Mouse (Mus musculus): ENCODE measurements around the gene Rcn3.
"Not testable (repeated sequence)": the region's sequence is repeated elsewhere in the genome, so short reads cannot be mapped to it uniquely, and the experiment has no call there.

The Rcn3 gene

GRCm38 (mm10) chr7:45098541-45099240 lies 6.7 kb upstream of the Rcn3 start:
- DNase-seq (ENCODE audit: low read depth, low spot score): peak; percentile 84

- no peak for DNase-seq (ENCODE audit: low read depth, low spot score)
Measured at GRCm38 (mm10) chr7:45097479-45097878, 5.5 kb upstream of the Rcn3 start.

GRCm38 (mm10) chr7:45095965-45096364 lies 3.9 kb upstream of the Rcn3 start:
- not testable (repeated sequence) for DNase-seq (ENCODE audit: low read depth, low spot score)

DNA sequence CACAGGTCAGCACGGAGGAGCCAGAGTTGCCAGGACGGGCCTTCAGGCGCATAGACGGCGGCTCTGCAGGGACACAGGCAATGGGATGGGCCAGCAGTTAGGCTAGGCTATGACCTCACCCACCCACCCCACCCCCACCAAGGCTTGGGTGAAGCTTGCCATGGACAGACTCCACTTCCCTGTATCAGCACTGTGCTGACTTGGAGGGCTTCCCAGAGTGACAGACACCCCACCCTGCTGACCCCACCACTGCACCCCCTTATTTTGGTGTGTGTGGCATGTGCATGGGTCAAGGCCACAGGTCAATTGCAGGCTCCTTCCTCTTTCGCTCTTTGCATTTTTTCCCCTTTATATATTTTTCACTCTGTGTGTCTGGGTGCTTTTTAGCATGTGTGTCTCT lies 3.3 kb upstream of the Rcn3 start:
- no peak for DNase-seq (ENCODE audit: low read depth, low spot score)

DNA sequence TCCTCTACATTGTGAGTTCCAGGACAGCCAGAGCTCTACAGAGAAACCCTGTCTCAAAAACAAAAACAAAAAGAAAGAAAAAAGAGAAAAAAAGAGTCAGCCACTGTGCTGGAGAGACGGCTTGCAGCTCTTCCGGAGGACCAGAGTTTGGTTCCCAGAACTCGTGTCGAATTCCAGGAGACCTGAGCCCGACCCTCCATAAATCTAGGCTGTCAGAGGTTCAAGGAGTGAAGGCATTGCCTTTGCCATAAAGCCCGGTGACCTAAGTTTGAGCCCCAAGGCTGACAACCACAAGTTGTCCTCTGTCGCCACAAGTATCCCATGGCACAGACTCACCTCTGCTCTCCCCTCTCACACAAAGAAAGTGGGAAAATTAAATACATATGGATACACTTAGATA lies 2.1 kb upstream of the Rcn3 start:
- DNase-seq (ENCODE audit: low read depth, low spot score): no peak

- DNase-seq (ENCODE audit: low read depth, low spot score): peak; percentile 83
Measured at GRCm38 (mm10) chr7:45093516-45093905, 1.5 kb upstream of the Rcn3 start.

DNA sequence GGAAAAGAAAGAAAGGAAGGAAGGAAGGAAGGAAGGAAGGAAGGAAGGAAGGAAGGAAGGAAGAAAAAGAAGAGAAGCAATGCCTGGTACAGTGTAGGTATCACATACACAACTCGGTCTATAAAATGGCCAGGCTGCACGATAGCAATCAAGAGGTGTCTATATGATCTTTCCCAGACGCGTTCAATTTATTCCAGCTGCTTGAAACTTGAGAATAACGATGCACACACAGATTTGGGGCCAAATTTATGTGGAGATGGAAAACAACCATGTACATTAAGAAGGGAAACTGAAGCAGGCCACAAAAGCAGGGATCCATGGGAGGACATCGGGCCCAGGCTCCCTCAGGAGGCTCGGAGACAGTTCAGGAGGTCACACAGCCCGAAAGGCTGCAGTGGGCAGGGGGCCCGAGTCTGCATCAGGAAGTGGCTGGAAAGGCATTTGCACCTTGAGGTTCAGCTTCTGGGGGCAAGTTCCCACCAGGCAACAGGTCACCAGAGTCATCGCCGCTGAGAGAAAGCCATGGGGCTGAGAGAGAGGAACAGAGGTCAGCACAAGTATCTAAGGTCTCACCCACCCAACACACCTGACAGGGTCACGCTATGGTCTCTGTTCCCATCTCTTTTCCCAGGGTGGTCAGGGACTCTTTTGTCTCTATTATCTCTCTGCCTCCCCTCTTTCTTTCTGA lies 951 bp upstream of the Rcn3 start:
- no peak for DNase-seq (ENCODE audit: low read depth, low spot score)

- DNase-seq (ENCODE audit: low read depth, low spot score): no peak
Measured at GRCm38 (mm10) chr7:45091001-45091990, 725 bp downstream of the Rcn3 start.

- no peak for DNase-seq (ENCODE audit: low read depth, low spot score)
Measured at GRCm38 (mm10) chr7:45090251-45090977, 1.6 kb downstream of the Rcn3 start.

GRCm38 (mm10) chr7:45088597-45088996 lies 3.4 kb downstream of the Rcn3 start:
- peak; percentile 71 for DNase-seq (ENCODE audit: low read depth, low spot score)

GRCm38 (mm10) chr7:45086084-45086483 lies 5.9 kb downstream of the Rcn3 start:
- peak; percentile 68 for DNase-seq (ENCODE audit: low read depth, low spot score)

DNA sequence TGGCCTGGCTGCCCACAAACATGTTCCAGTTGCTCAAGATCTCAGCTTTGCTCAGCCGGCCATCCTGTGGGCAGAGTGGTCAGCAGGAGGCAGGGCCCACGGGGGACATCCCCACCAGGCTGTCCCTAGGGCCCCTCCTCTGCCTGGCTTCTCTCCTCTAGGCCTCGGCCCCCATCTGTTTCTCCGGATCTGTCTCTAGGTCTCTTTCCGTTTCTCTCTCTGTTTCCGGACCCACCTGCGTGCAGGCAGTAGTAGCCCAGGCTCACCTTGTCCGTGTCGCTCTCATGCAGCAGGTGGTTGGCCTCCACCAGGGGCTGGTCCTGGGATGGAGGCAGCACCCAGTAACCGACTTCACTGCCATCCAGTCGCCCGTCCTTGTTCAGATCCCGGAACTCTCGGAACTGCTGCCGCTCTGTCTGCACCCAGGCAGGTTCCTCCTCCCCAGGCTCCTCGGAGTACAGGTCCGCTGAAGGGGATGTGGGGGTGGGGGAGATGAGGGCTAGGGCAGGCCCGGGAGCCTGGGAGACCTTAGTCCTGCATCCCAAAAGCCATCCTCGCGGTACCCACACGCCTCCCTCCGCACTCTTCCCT lies 8.6 kb downstream of the Rcn3 start:
- DNase-seq (ENCODE audit: low read depth, low spot score): no peak

DNA sequence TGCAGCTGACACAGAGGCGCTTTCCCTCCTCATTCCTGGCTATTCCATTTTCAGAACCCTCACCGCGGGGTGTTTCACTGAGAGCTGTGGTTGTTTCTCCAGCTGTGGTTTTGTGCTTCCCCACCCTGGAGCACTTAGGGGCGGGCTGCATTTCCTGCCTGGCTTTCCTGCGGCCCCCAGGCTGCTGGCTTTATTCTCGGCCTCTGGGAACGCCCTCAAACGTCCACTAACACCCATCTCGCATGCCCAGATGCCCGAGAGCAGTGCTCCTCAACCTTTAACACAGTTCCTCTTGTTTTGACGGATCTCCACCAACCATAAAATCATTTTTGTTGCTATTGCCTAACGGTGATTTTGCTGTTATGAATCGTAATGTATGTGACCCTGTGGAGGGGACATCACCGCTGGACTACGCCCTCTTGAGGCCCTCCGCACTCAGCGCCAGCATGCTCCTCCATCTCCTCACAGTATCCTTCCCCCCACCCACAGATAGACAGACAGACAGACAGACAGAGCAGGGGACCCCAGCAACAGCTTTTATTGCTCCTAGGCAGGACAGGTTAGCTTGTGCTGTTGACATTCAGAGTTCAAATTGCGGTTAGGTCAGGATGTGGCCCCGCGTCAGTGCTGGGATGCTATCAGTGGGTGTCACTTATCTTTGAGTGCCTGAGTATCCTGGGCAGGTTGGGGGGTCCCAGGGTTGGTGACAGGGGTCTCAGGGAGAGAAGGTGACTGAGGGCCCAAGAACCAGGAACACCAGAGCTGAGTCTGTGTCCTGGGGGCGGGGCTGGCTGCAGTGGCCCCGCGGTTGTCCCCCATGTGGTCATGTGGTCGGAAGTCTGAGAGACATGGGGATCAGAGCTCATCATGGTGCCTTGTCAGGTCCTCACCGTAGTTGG lies 9.4 kb downstream of the Rcn3 start:
- DNase-seq (ENCODE audit: low read depth, low spot score): peak; percentile 77

- peak; percentile 81 for DNase-seq (ENCODE audit: low read depth, low spot score)
Measured at GRCm38 (mm10) chr7:45081016-45081415, 11.0 kb downstream of the Rcn3 start.

DNA sequence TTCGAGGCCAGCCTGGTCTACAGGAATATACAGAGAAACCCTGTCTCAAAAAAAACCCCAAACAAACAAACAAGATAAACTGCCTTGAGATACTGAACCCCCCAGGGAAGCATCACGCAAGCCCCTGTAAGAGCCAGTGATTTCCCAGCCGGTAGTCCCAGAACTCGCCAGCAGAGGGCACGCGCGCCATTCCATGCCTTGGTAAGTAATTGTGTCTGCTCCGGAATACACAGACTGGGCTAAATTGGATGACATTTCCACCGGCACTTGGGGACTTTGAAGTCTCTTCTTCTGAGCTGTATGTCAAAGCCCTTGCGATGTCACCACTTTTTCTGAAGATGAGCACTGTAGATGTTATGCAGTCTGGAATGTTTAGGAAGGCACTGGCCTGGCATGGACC lies 12.2 kb downstream of the Rcn3 start:
- DNase-seq (ENCODE audit: low read depth, low spot score): peak; percentile 89

DNA sequence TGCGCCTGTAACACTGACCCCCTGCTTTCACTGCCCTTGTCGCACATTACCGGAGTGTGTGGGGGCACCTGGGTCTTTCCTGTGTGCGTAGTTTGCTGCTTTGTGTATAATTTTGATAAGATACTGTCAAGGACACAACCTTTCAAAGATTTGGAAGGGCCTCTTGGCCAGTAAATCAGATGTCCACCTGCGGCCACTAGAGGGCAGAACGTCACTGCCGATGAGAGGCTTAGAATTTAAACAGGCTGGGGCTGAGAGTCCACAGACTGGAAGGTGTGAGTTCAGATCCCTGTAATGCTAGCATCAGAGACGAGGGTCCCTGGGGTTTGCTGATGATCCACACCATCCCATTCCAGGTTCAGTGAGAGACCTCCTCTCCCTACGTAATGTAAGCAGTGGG lies 13.5 kb downstream of the Rcn3 start:
- peak; percentile 83 for DNase-seq (ENCODE audit: low read depth, low spot score)

GRCm38 (mm10) chr7:45077829-45078228 lies 14.2 kb downstream of the Rcn3 start:
- no peak for DNase-seq (ENCODE audit: low read depth, low spot score)

GRCm38 (mm10) chr7:45077322-45077721 lies 14.7 kb downstream of the Rcn3 start:
- DNase-seq (ENCODE audit: low read depth, low spot score): no peak

- DNase-seq (ENCODE audit: low read depth, low spot score): no peak
Measured at GRCm38 (mm10) chr7:45076501-45076900, 15.5 kb downstream of the Rcn3 start.

DNA sequence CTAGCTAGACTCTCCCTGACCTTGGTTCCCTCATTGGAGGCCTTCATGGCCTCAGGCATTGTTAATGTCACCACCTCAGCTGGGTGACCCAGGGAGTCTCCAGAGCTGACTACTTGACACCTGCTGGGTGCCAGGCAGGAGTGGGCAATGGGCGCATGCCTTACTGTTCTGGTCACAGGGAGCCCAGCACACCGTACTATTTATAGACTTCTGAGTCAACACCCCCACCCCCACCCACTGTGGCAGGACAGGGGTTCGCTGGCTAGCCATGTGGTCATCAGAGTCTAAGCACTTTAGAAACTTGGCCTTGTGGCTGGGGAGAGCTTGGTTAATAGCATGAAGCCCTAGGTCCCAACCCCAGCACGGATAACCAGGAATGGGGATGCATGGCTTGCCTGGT lies 16.6 kb downstream of the Rcn3 start:
- no peak for DNase-seq (ENCODE audit: low read depth, low spot score)
